Mouse (Mus musculus) naive thymus-derived CD4-positive, alpha-beta T cell, adult 2 months (primary cell): Measurements from ENCODE around the gene Tchp.

ENCODE experiments used
- DNase-seq: peaks from one replicate; pipeline ENCODE4 v3.0.0-alpha.2; 2011; ENCODE audit warnings: low read depth

Tchp gene

DNA sequence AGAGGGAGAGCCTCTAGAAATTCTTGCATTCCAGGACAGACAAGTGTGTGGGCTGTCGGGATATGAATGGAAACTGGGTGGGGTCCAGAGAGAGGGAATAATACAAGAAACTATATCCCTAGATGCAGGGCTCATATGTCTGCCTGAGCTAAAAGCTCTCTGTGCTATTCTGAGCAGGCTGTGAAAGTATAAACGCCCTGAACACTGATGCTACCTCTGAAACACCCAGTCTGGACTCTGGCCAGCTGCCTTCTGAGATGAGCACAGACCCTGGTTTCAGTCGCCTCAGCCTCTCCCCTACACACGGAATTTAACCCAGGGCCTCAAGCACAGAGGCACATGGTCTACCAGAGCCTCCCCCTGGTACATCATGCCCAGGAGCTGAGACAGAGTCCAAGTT lies 33.0 kb downstream of the Tchp start:
- no peak for DNase-seq

DNA sequence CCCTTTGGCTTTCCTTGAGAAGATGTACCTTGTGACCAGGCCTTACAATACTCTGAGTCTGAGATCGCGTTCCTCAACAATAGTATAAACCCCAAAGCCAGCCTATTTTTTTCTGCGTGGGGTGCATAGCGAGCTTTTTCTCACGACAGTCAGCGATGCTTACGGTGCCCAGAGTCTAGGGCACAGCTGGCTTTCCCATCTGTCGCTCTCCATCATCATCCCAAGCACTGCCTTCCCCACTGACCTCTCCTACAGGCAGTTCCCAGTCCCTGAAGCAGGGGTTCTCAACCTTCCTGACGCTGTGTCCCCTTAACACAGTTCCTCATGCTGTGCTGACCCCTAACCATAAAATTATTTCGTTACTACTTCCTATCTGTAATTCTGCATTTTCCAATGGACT lies 35.0 kb downstream of the Tchp start:
- DNase-seq: no peak

DNA sequence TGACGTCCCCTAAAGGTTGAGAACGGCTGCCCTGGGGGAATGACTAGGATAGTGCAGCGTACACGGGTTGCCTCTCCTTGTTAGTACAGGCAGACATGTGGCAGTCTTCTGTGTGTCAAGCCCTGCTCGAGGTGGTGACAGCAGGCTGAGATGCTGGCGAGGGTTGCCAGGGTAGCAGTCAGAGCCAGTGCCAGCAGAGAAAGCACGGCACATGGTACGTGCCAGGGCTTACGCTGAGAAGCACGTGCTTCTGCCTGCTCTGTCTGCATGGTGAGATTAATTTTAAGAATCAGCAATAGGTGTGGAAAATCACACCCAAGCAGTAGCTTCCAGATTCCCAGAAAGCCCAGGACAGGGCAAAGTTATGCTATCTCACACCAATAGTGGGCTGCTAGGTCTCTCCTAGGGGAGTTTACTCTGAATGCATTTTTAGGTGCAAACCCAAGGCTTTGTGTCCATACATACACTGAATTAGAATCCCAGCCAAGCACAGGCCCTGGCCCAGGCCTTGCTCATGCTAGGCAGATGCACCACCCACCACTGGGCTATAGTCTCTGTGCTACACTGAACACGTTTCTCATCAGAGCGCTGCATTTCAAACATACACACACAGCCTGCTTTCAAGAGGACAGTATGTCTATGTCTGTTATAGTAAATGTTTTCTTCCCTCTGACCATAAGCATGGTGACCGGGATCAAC lies 35.6 kb downstream of the Tchp start:
- no peak for DNase-seq

DNA sequence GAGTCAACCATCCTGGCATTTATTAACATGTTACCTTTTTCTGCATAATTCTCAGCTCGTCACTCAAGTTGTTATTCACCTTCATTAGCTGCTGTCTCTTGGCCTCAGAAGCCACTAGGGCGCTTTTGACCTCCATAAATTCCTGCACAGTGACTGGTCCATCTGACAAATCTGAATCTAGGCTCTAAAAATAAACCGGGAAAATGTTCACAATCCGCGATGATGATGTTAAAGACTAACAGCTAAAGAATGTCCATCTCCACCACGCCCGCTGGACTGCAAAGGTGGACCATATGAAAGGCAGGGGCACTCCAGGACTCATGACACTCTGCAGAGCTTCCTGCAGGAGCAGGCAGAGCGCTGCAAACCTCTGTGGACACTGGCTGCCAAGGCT lies 36.1 kb downstream of the Tchp start:
- DNase-seq: no peak

DNA sequence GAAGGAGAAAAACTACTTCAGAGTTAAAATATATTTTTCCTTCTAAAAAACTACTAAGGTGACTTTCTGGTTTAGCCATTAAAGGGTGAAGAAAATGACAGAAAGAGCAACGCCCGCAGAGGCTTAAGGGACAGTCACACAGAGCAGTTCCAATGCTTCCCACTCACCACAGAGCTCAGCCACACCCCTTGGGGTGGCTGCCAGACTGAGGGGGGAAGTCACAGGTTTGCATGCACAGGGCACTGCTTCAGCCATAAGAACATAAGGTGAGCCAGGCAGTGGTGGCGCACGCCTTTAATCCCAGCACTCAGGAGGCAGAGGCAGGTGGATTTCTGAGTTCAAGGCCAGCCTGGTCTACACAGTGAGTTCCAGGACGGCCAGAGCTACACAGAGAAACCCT lies 38.0 kb downstream of the Tchp start:
- DNase-seq: no peak

DNA sequence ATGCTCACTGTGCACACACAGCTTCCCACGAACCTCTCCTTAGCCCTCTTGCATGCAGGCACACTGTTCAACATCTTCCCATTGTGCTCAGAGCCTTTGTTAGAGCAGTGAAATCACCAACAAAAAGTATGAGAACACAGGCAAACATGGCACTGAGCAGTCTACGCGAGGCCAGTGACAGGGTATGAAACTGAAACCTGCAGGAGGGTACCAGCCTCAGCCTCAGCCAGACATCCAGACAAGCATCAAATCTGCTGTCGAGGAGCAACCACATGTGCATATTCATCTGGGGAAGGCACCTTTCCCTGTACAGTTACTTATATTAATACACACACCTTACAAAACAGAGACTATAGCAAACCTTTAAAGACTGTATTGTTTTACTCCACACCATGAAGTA lies 39.3 kb downstream of the Tchp start:
- no peak for DNase-seq

DNA sequence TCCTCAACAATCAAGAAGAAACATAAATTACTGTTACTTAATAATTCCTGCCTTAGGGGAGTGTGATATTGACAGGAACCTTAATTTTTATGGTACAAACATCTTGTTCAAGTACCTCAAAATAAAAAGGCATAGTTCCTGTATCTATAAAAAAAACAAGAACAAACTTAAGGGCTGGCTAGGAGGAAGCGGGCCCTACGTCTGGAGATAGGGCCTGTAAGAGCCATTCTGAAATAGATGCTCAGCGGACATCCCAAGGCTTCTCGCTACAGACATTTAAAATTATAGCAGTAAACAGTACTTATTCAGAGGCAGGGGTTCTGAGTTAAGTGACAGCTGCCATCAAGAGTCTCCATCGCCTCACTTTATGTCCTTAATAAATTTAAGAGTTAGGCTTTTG lies 40.0 kb downstream of the Tchp start:
- DNase-seq: no peak

DNA sequence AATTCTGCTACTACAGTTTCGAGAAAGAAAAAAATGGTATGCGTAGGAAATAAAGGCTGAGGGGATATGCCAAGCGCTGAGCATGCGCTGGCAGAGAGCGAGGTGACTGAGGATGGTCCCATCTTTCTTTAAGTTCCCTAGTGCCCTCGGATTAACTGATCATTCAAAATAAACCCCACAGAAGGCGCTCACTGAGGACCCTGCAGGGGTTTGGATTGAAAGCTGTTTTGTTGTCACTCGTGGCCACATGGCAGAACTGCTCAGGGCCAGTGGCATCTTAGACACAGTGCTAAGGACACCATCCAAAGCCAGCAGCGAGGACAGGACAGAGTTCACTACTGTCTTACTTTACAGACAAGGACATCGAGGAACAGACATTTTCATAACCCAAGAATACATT lies 42.8 kb downstream of the Tchp start:
- DNase-seq: no peak

DNA sequence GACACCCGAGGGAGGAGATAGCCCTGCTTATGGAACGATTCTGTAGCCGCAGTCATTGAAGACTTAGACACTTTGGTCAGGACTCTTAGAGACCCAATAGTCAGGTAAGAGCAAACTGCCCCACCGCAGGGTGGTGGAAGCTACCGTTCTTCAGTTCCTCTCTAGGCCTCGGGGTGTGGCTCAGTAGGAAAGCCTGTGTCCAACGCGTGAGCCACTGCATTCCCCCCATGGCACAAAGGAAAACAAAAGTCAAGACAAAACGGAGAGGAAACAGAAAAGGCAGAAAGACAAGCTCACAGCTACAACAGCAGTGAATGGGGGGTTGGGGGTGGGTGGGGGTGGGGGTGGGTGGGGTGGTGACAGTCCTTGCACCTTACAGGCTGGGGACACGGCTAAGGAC lies 44.8 kb downstream of the Tchp start:
- no peak for DNase-seq

DNA sequence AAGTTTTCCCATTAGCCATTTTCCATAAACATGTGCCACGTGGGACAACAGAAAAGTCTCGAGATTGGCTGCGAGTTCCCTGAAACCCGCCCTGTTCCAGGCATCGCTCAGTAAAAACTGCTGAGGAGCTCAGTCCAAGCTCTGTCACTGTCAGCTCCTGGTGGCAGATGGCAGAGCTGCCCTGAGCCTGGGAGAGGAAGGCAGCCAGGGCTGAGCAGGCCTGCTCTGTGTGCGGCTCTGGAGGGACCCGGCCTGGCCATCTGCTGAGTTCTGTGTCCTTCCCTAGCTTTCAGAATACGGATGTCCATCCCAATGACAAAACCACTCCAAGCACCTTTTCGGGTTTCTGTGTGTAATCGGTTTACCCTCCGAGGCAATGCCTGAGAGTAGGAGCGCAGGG lies 45.8 kb downstream of the Tchp start:
- DNase-seq: no peak

DNA sequence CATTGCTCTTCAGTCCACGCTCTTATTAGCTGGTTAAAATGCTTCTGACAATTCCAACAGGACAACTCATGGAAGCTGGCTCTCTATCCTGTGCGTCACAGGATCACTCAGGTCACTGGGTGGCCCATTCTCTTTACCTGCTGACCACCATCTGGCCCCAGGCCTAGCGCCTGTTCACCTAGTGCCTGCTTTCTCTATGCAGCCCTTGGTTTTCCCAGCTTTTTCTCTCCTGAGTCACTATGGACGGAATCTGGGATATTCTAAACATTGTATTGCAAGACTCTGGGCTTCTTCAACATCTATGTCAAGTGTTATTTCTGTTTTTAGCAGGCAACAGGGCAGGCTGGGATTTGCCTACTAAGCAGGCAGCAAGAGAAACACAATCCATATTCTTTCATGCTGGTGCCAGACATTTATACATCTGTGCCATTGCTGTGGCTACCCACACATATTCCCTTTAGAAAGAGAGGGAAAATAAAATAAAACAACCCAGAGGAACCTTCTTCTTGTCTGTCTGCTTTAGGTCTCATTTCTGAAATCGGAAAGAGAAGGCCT lies 52.1 kb downstream of the Tchp start:
- no peak for DNase-seq

DNA sequence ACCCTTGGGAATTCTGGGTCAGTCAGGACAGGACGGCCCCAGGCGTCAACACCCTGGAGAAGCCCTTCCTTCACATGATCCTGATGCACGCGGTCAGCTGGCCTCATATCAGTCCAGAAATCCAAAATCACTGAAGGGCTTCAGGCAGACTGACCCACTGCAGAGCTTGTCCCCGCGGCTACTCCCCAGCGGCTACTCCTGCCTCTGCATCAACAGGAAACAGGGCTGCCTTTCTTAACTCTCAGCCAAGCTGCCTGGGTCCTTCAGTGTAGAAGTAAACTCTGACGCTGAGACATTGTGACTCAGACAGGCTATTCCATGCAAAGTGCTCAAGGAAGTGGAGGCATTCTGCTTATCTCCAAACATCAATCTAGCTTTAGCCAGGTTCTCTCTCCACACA lies 54.4 kb downstream of the Tchp start:
- DNase-seq: no peak

DNA sequence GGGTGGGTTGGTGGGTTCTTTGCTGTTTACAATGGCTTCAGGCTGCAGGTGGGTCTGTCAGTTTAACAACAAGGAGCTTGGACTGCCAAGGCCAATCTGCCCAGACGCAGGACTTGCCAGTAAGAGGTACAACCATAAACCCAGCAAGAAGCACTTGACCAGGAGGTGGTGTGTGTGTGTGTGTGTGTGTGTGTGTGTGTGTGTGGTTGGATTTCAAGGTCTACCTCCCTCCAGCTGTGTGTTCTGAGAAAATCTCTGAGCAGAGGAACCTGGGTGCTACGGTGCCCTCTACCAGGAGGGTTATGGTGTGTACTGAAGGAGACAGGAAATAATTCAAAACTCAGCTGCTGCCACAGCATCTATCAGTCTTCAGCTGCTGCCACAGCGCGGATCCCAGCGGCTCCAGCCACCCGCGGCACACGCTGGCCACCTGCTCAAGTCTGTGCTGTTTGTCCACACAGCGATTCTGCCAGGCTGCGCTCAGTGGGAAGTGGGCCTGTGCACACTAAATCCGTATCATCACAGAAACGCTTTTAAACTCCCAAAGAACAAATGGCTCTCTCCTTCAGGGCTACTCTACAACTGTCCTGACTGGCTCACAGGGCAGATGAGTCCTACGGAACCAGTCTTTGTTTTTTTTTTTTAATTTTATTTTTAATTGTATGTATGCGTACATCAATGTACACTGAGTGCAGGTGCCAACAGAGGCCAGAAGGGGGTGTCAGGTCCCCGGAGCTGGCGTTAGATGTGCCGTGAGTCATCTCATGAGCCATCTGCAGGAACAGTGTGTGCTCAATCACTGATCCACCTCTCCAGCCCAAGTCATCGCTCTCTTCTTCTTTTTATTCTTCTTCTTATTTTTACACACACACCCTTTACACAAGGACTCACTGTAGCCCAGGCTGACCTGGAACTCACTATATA lies 57.5 kb downstream of the Tchp start:
- no peak for DNase-seq

DNA sequence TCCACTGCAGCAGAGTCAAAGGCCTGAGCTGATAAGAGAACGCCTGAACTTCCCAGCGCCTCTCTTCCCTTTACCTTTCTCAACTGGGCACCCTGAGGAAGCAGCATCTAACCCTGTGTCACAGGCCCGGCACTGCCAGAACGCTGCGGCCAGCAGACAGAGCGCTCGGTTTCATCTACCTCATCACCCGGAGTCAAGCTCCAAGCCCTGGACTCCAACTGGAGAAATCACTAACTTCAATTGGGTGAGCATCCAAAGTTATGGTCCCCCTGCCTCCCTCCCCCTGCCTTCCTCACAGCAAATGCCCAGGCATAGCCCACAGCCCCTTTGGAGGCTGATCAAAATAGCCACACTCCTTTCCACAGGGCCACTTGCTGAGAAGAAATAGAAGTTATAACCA lies 59.1 kb downstream of the Tchp start:
- DNase-seq: no peak

DNA sequence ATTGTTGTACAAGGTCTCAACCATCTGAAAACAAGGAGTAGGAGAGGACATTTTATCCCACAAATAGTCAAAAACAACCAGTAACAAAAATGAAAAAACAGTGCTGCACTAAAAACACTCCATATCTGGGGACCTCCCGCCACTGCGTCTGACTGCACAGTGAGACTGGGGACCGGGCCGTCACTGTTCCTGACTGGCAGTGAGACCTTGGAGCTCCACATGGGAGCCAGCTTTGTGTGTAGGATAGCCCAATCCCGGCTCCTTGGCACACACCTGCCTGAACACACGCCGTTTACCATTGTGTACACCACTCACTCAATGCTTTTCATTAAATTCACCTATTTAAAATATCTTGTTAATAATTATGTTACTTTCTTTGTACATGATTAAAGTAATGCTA lies 59.6 kb downstream of the Tchp start:
- no peak for DNase-seq

DNA sequence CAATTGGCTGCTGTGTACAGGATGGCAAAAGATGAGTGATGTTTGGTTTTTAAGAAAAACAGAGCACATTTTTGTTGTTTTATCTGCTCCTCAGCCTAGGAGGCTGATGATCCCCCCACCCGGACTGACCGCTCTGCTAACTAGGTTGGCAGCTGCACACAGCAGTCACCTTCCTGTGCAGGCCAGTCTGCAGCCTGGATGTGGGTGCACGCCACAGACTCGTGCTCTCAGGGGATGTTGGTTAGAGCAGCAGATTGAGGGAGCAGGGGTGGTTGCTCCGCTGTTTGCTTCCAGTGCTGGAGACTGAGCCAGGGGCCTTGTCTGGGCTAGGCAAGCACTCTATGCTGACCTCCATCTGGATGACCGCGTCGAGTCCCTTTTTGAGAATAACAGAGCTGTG lies 62.2 kb downstream of the Tchp start:
- DNase-seq: peak; percentile 39

DNA sequence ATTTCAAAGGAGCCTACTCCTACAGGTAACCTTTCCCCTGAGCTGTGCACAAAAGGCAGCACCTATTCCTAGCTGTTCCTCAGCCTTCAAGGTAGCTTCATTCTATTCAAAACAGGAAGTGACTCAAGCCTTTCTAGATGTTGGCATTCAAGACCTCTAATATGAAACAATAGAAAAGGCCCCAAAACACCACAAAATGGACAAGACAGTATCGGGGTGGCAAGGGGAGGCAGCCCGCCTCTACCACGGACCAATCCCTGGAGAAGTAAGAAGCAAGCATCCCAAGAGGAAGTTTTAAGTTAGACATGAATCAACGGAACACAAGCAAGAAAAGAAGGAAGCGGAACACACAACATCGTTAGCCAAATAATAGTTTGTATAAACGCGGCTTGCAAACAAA lies 64.2 kb downstream of the Tchp start:
- peak; percentile 53 for DNase-seq
